Mouse (Mus musculus): Measurements from ENCODE around the gene Gm10309. TPM values are rescaled to one million over a fixed set of nuclear protein-coding genes. Genes with fewer than 3 reads are reported as not detected.

The Gm10309 gene
- polyA plus RNA-seq (2014; fragmentation: Nextera tagmentation; extraction: Ambion mirVana), result 0.32 and 0.74 TPM in 2 replicates

DNA sequence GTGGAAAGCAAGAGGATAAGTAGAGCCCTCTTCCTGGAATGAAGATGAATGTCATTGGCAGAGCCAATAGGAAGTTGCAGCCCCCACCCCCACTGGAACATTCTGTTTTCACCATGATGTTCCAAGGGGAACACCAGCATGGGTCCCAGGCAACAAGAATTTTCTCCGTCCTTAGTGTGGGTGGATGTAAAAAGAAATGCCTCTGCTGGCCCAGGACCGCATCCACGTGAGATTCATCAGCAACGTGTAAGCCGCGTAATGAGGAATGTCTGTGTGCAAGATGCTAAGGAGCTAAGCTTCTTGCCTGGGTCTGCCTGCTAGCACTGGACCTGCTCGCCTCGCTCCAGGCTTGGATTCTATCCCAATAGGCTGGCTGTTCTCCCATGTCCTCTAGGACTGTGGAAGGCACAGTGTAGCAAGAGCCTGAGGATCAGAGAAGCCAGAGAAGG is at the start of gene Gm10309:
Gene Gm10309 (minus strand): TSS at position 50 of the 449 bp plus-strand sequence.
- Histone ChIP-seq H3K27ac (ENCODE audit: low read length) (no peak within 1 kb of the TSS), H3K9ac (replicated peaks; ENCODE audit: low read depth, low read length) (no peak within 1 kb of the TSS), H3K4me1 (ENCODE audit: control insufficient read depth, insufficient read depth, low read length) (peaks cover 4% of the 10 kb centered on the region; the same call in 1 of the 2 replicates), H3K9me3 (ENCODE audit: control insufficient read depth, low read depth, low read length) (no peaks in the 10 kb centered on the region), H3K4me3 (ENCODE audit: low read depth, low read length) (no peak within 1 kb of the TSS), H3K4me2 (replicated peaks; ENCODE audit: low read depth, low read length) (no peak within 1 kb of the TSS), H3K27me3 (ENCODE audit: control insufficient read depth, insufficient read depth, low read length) (no peaks in the 10 kb centered on the region), H3K36me3 (ENCODE audit: control insufficient read depth, insufficient read depth, low read length) (no peaks in the 10 kb centered on the region)
- 91% methylated on average over 8 of the region's 8 CpGs for WGBS
- no peak for ATAC-seq (ENCODE audit: insufficient number of reproducible peaks, insufficient read depth, low FRiP score, low read depth)

DNA sequence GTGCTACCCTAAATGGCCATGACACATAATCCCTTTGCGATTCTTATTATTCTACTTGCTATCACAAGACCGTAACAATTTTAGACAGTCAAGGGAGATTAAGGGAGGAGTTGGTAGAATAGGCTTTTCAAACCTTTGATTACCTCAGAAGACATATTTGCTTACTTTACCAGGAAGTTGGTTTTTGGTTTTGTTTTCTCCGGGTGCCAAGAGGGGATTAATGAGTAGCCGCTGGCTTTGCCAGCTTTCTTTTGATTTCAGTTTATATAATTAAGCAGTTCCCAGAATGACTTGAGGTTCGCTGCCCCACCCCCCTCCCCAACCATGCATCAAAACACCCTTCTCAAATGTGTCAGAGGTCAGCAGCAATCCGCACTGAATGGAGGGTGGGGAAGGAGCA is 47.0 kb upstream of the Gm10309 start:
- Histone ChIP-seq H3K4me3 (ENCODE audit: low read depth, low read length) (no peak overlapping the region), H3K9me3 (ENCODE audit: control insufficient read depth, low read depth, low read length) (no peaks in the 10 kb centered on the region), H3K27me3 (ENCODE audit: control insufficient read depth, insufficient read depth, low read length) (no peaks in the 10 kb centered on the region), H3K27ac (ENCODE audit: low read length) (no peak overlapping the region), H3K36me3 (ENCODE audit: control insufficient read depth, insufficient read depth, low read length) (no peaks in the 10 kb centered on the region), H3K9ac (replicated peaks; ENCODE audit: low read depth, low read length) (no peak overlapping the region), H3K4me2 (replicated peaks; ENCODE audit: low read depth, low read length) (no peak overlapping the region), H3K4me1 (ENCODE audit: control insufficient read depth, insufficient read depth, low read length) (no peaks in the 10 kb centered on the region)
- WGBS, result 55% methylated on average over 6 of the region's 6 CpGs
- no peak for ATAC-seq (ENCODE audit: insufficient number of reproducible peaks, insufficient read depth, low FRiP score, low read depth)

DNA sequence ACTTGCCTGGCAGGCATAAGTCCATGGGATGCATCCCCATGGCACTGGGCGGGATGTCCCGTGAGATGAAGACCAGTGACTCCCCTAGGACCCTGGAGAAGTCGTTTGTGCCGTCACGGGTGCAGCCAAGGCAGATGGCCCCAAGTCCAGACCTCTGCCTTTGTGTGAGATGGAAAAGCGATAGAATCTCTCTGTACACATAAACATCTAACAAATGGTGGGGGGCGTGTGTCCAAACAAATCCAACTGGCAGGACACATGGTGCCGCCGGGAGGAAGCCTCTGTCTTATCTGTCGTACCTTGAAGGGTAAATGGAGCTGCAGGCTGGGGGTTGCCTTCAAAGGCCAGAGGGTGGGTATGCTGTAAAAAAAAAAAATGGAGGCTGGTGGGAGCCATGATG is 46.5 kb upstream of the Gm10309 start:
- no peaks in the 10 kb centered on the region for H3K36me3 ChIP-seq (ENCODE audit: control insufficient read depth, insufficient read depth, low read length)
- H3K4me1 ChIP-seq (ENCODE audit: control insufficient read depth, insufficient read depth, low read length), result no peaks in the 10 kb centered on the region
- ATAC-seq (ENCODE audit: insufficient number of reproducible peaks, insufficient read depth, low FRiP score, low read depth), result no peak
- no peaks in the 10 kb centered on the region for H3K27me3 ChIP-seq (ENCODE audit: control insufficient read depth, insufficient read depth, low read length)
- H3K9me3 ChIP-seq (ENCODE audit: control insufficient read depth, low read depth, low read length), result no peaks in the 10 kb centered on the region
- no peak overlapping the region for H3K4me3 ChIP-seq (ENCODE audit: low read depth, low read length)
- WGBS, result 67% methylated on average over 10 of the region's 10 CpGs
- H3K4me2 ChIP-seq (replicated peaks; ENCODE audit: low read depth, low read length), result no peak overlapping the region
- H3K27ac ChIP-seq (ENCODE audit: low read length), result no peak overlapping the region
- H3K9ac ChIP-seq (replicated peaks; ENCODE audit: low read depth, low read length), result no peak overlapping the region

DNA sequence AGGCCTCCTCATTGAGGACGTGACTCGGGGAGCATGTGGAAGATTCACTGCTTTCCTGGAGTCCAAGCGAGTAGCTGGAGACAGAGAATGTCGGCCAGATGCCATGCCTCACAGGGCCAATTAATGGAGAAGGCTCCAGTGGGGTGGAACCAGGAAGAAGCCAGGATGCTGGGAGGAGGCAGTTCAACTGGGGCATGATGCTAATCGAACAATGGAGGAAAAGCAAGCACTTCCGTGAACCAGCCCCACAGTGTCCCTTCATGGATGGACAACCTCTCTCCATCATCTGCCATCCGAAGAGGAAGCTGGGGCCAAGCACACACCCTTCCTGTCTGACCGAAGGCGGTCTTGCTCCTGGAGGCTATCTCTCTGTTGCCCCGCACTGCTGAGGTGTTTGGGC is 44.1 kb upstream of the Gm10309 start:
- no peaks in the 10 kb centered on the region for H3K36me3 ChIP-seq (ENCODE audit: control insufficient read depth, insufficient read depth, low read length)
- no peak overlapping the region for H3K9ac ChIP-seq (replicated peaks; ENCODE audit: low read depth, low read length)
- 87% methylated on average over 10 of the region's 10 CpGs for WGBS
- H3K27ac ChIP-seq (ENCODE audit: low read length), result no peak overlapping the region
- H3K4me3 ChIP-seq (ENCODE audit: low read depth, low read length), result no peak overlapping the region
- ATAC-seq (ENCODE audit: insufficient number of reproducible peaks, insufficient read depth, low FRiP score, low read depth), result no peak
- no peak overlapping the region for H3K4me2 ChIP-seq (replicated peaks; ENCODE audit: low read depth, low read length)
- no peaks in the 10 kb centered on the region for H3K9me3 ChIP-seq (ENCODE audit: control insufficient read depth, low read depth, low read length)
- H3K4me1 ChIP-seq (ENCODE audit: control insufficient read depth, insufficient read depth, low read length), result no peaks in the 10 kb centered on the region
- H3K27me3 ChIP-seq (ENCODE audit: control insufficient read depth, insufficient read depth, low read length), result no peaks in the 10 kb centered on the region

DNA sequence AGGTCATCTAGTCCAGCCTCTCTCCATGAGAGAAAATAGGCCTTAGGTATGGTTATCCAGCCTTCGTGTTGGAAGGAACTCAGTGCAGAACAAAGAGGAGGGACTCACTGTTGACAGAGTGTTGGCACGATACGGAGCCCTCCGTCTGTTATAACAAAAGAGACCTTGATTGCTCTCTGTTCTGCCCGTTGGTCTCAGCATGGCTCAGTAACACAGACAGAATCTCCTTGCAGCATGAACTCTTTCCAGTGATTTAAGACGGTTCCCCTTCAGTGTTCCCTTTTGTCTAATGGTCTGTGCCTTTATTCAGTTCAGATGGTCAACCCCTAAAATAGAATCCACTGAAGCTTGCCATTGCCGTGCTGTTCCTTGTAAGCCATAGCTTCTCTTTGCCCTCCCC is 41.5 kb upstream of the Gm10309 start:
- WGBS, result 71% methylated on average over 7 of the region's 7 CpGs
- H3K27me3 ChIP-seq (ENCODE audit: control insufficient read depth, insufficient read depth, low read length), result no peaks in the 10 kb centered on the region
- ATAC-seq (ENCODE audit: insufficient number of reproducible peaks, insufficient read depth, low FRiP score, low read depth), result no peak

DNA sequence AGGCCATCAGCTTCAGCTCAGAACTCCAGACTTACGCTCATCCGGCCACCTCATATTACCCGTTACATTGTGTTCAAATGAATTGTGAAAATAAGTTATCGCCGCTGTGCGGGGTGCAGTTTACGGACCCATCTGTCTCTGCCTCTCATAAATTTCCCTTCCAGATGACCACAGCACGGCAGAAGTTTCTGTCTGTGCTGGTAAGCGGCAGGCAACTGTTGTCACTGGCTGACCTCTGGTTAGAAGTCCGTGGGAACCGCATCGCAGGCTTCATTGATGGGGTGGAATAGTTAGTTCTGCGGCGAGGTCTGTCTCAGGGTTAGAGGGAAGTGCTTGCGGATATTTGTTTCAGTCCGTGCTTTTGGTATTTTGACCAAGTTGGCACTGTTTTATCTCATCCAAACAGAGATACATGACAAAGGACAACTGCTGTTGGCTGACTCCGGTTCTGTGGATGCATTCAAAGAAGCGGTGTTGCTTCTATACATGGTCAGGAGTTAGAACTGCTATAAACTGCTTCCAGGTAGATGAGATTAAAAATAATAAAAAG is 34.9 kb upstream of the Gm10309 start:
- no peaks in the 10 kb centered on the region for H3K4me1 ChIP-seq (ENCODE audit: control insufficient read depth, insufficient read depth, low read length)
- H3K27me3 ChIP-seq (ENCODE audit: control insufficient read depth, insufficient read depth, low read length), result no peaks in the 10 kb centered on the region
- H3K36me3 ChIP-seq (ENCODE audit: control insufficient read depth, insufficient read depth, low read length), result no peaks in the 10 kb centered on the region
- H3K4me3 ChIP-seq (ENCODE audit: low read depth, low read length), result no peak overlapping the region
- no peak overlapping the region for H3K4me2 ChIP-seq (replicated peaks; ENCODE audit: low read depth, low read length)
- no peak overlapping the region for H3K27ac ChIP-seq (ENCODE audit: low read length)
- H3K9ac ChIP-seq (replicated peaks; ENCODE audit: low read depth, low read length), result no peak overlapping the region
- WGBS, result 78% methylated on average over 18 of the region's 18 CpGs
- ATAC-seq (ENCODE audit: insufficient number of reproducible peaks, insufficient read depth, low FRiP score, low read depth), result no peak
- H3K9me3 ChIP-seq (ENCODE audit: control insufficient read depth, low read depth, low read length), result no peaks in the 10 kb centered on the region

More for the DNA sequence above, 41.5 kb upstream of the Gm10309 start:
- Histone ChIP-seq H3K4me3 (ENCODE audit: low read depth, low read length) (no peak overlapping the region), H3K9ac (replicated peaks; ENCODE audit: low read depth, low read length) (no peak overlapping the region), H3K4me1 (ENCODE audit: control insufficient read depth, insufficient read depth, low read length) (no peaks in the 10 kb centered on the region), H3K4me2 (replicated peaks; ENCODE audit: low read depth, low read length) (no peak overlapping the region), H3K9me3 (ENCODE audit: control insufficient read depth, low read depth, low read length) (no peaks in the 10 kb centered on the region), H3K36me3 (ENCODE audit: control insufficient read depth, insufficient read depth, low read length) (no peaks in the 10 kb centered on the region), H3K27ac (ENCODE audit: low read length) (no peak overlapping the region)

DNA sequence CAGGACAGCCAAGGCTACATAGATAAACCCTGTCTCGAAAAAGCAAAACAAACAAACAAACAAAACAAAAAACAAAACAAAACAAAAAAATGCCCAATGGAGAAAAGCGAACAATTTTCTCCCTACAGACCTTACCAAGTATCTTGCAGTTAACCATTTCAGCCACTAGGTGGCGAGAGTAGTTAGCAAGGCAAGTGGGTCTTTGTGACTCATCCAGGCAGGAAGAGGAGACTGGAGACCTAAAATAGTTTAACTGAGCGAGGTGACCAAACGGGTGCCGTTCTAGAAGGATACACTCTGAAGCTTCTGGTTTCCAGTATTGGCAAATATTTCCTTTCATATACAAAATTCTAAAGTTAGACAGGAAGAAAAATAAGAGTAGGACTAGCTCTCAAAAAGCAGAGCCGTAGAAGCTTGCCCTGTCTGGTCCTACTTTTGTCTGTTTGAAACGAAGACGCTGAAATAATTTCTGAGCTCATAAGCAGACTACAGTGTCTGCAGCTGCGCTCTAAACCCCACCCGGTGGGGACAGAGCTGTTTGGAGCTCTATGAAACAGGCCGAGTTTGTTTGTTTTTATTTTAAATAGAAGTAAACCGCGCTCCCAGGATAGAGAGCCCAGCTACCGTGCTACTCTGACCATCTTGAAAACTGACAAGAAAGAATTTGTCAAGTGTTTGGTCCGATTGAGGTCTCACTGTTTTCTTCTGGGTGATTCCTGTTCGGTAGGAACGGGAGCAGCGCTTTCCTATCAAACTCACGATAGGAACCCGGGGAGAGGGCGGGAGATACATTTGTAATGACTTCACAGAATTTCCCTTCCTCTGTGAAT is 31.0 kb upstream of the Gm10309 start:
- 16% methylated on average over 22 of the region's 22 CpGs for WGBS
- H3K4me2 ChIP-seq (replicated peaks; ENCODE audit: low read depth, low read length), result peak overlapping the region; percentile 55
- H3K9ac ChIP-seq (replicated peaks; ENCODE audit: low read depth, low read length), result 0 out of 2 replicates have a peak overlapping the region, but pooled peaks have one; percentile 10
- peak; percentile 35; the same call in 1 of the 2 replicates for ATAC-seq (ENCODE audit: insufficient number of reproducible peaks, insufficient read depth, low FRiP score, low read depth)
- no peaks in the 10 kb centered on the region for H3K27me3 ChIP-seq (ENCODE audit: control insufficient read depth, insufficient read depth, low read length)
- H3K9me3 ChIP-seq (ENCODE audit: control insufficient read depth, low read depth, low read length), result no peaks in the 10 kb centered on the region
- peak overlapping the region; percentile 48; the same call in 1 of the 2 replicates for H3K27ac ChIP-seq (ENCODE audit: low read length)
- H3K36me3 ChIP-seq (ENCODE audit: control insufficient read depth, insufficient read depth, low read length), result no peaks in the 10 kb centered on the region
- peaks cover 4% of the 10 kb centered on the region; the same call in 1 of the 2 replicates for H3K4me1 ChIP-seq (ENCODE audit: control insufficient read depth, insufficient read depth, low read length)
- H3K4me3 ChIP-seq (ENCODE audit: low read depth, low read length), result peak overlapping the region; percentile 23

DNA sequence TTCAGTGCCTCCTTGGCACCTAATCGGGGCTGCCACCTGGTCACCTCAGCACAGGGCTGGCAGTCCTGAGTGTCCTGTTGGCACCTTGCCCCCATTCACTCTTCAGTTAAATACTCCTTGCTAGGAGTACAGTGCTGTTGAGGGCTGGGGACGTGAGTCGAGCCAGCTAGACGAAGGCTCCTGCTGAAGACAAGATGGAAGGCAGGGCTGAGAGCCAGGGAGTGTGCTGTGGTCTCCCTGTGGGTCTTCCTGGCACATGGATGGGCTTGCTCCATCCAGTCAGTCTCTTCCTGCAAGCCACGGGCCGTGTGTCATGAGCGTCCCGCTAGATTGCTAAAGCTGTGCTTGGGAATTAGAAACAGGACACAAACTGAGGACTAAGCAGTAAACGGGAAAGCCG is 30.1 kb upstream of the Gm10309 start:
- WGBS, result 79% methylated on average over 10 of the region's 10 CpGs
- no peaks in the 10 kb centered on the region for H3K36me3 ChIP-seq (ENCODE audit: control insufficient read depth, insufficient read depth, low read length)
- H3K4me1 ChIP-seq (ENCODE audit: control insufficient read depth, insufficient read depth, low read length), result peaks cover 4% of the 10 kb centered on the region; the same call in 1 of the 2 replicates
- no peaks in the 10 kb centered on the region for H3K9me3 ChIP-seq (ENCODE audit: control insufficient read depth, low read depth, low read length)
- H3K27ac ChIP-seq (ENCODE audit: low read length), result no peak overlapping the region
- no peak overlapping the region for H3K9ac ChIP-seq (replicated peaks; ENCODE audit: low read depth, low read length)
- H3K4me3 ChIP-seq (ENCODE audit: low read depth, low read length), result no peak overlapping the region
- ATAC-seq (ENCODE audit: insufficient number of reproducible peaks, insufficient read depth, low FRiP score, low read depth), result no peak; the same call in 1 of the 2 replicates
- H3K4me2 ChIP-seq (replicated peaks; ENCODE audit: low read depth, low read length), result no peak overlapping the region
- H3K27me3 ChIP-seq (ENCODE audit: control insufficient read depth, insufficient read depth, low read length), result no peaks in the 10 kb centered on the region

Data from stomach, embryonic 14.5 days (tissue).